Mouse (Mus musculus) hindbrain, embryonic 12.5 days (tissue): Measurements from ENCODE around the gene Mob3a. TPM values are rescaled to one million over a fixed set of nuclear protein-coding genes. Genes with fewer than 3 reads are reported as not detected.

ENCODE experiments used
- ATAC-seq: fragments of 200-750 bp; cut with Nextera tagmentation; 2 replicates; pipeline ENCODE4 v1.8.0; 2017; ENCODE audit warnings: moderate TSS enrichment; ENCODE audit not compliant: low FRiP score
- H3K27ac ChIP-seq: fragments of 300-500 bp; sonication (generic); 2 replicates; pipeline ENCODE4 v1.5.1; 2016; ENCODE audit warnings: mild to moderate bottlenecking
- H3K27me3 ChIP-seq: fragments of 300-500 bp; sonication (generic); 2 replicates; pipeline ENCODE4 v1.6.1; 2016; ENCODE audit warnings: mild to moderate bottlenecking
- H3K36me3 ChIP-seq: fragments of 300-500 bp; sonication (generic); 2 replicates; pipeline ENCODE4 v1.6.1; 2016; ENCODE audit warnings: mild to moderate bottlenecking
- H3K4me1 ChIP-seq: fragments of 300-500 bp; sonication (generic); 2 replicates; pipeline ENCODE4 v1.6.1; 2016
- H3K4me2 ChIP-seq: fragments of 300-500 bp; sonication (generic); replicated peaks from 2 replicates; pipeline ENCODE4 v1.6.1; 2016; ENCODE audit warnings: mild to moderate bottlenecking
- H3K4me3 ChIP-seq: fragments of 300-500 bp; sonication (generic); 2 replicates; pipeline ENCODE4 v1.5.1; 2016; ENCODE audit warnings: mild to moderate bottlenecking
- H3K9ac ChIP-seq: fragments of 300-500 bp; sonication (generic); 2 replicates; pipeline ENCODE4 v1.6.1; 2016; ENCODE audit warnings: mild to moderate bottlenecking, moderate library complexity
- H3K9me3 ChIP-seq: fragments of 300-500 bp; sonication (generic); replicated peaks from 2 replicates; pipeline ENCODE4 v1.6.1; 2016; ENCODE audit warnings: mild to moderate bottlenecking
- WGBS: fragments of 180-500 bp; shearing (Covaris S2); methylation state at CpG from one replicate; pipeline ENCODE4 v1.1.7; 2016; 5-methylcytosine and 5-hydroxymethylcytosine counted together
- polyA plus RNA-seq: library from polyadenylated mRNA; unstranded; fragments of >200 nt; fragmentation: Nextera tagmentation; extraction: Ambion mirVana; gene quantifications from 2 replicates; pipeline ENCODE4 v1.2.1, GENCODE M21; 2016

The Mob3a gene
- polyA plus RNA-seq, 1 experiment from 2014 or later, result 56.5 TPM

- no peak overlapping the region for H3K4me3 ChIP-seq
- no peaks in the 10 kb centered on the region for H3K27me3 ChIP-seq
- H3K9ac ChIP-seq, result no peak overlapping the region
- ATAC-seq, result no peak
- H3K36me3 ChIP-seq, result peaks cover 41% of the 10 kb centered on the region
- peaks cover 13% of the 10 kb centered on the region for H3K4me1 ChIP-seq
- H3K27ac ChIP-seq, result no peak overlapping the region
- H3K4me2 ChIP-seq, result no peak overlapping the region
- 100% methylated on average over 1 of the region's 1 CpGs for WGBS
- H3K9me3 ChIP-seq, result no peaks in the 10 kb centered on the region
These were observed 18.1 kb downstream of the Mob3a start for GRCm38 (mm10) chr10:80683647-80684046.

DNA sequence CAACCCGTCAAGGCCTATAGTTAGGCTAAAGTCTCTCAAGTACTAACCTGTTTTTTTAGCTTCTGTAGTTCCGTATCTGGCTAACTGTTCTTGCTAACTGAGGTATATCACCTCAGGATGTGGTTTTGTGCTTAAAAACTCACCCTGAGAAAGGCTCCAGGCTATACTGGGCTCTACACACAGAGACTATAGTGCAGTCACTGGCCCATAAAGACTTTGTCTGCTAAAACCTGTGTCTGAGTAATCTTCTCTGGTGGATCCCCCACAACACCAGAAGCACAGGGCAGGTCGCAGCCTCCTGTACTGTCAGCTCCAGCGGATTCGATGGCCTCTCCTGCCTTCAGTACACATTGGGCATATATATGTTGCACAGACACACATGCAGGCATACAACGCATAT is 19.8 kb downstream of the Mob3a start:
- 93% methylated on average over 6 of the region's 6 CpGs for WGBS
- Histone ChIP-seq H3K9ac (no peak overlapping the region), H3K27ac (no peak overlapping the region), H3K36me3 (peaks cover 39% of the 10 kb centered on the region), H3K4me2 (no peak overlapping the region), H3K4me1 (peaks cover 29% of the 10 kb centered on the region), H3K4me3 (no peak overlapping the region), H3K9me3 (no peaks in the 10 kb centered on the region), H3K27me3 (no peaks in the 10 kb centered on the region)
- no peak for ATAC-seq

GRCm38 (mm10) chr10:80680260-80680696 is 21.5 kb downstream of the Mob3a start:
- Histone ChIP-seq H3K4me1 (peaks cover 34% of the 10 kb centered on the region), H3K27me3 (no peaks in the 10 kb centered on the region), H3K4me2 (no peak overlapping the region), H3K4me3 (no peak overlapping the region), H3K9me3 (no peaks in the 10 kb centered on the region), H3K27ac (no peak overlapping the region), H3K36me3 (peaks cover 22% of the 10 kb centered on the region), H3K9ac (no peak overlapping the region)
- WGBS, result 87% methylated on average over 2 of the region's 2 CpGs
- no peak for ATAC-seq

DNA sequence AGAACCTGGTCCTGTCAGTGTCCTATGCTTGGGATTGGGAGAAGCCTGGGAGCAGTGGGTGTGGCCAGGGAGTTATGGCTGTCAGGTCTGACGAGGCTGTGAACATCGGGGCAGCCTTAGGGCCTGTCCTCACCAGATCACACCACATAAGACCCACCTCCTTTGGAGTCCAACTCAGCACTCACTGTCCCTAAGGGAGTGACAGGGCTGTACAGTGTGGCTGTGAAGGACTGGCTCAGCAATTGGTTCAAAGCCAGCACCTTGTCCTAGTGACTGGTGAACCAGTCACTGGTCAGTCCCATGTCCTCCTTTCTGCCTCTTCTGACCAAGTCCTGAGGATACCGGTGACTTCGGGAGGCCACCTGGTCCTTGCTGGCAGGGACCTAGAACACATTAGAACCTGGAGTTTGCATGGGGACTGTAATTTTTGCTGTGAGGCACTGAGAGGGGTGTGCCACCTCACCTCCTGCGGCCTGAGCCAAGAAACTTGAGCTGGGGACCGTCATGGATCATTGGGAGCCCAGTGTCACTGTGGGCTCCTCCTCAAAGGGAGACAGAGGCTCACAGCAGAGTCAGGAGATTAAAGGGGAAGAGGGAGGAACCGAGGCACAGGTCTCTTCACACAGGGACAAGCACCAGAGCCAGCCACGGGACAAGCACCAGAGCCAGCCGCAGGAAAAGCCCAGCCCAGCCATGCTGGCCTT is 22.1 kb downstream of the Mob3a start:
- 62% methylated on average over 9 of the region's 9 CpGs for WGBS
- Histone ChIP-seq H3K4me2 (no peak overlapping the region), H3K4me3 (no peak overlapping the region), H3K27ac (peak overlapping the region; percentile 18; the same call in 1 of the 2 replicates), H3K4me1 (peaks cover 40% of the 10 kb centered on the region), H3K36me3 (peaks cover 17% of the 10 kb centered on the region; the same call in 1 of the 2 replicates), H3K9ac (0 out of 2 replicates have a peak overlapping the region, but pooled peaks have one; percentile 18), H3K27me3 (no peaks in the 10 kb centered on the region), H3K9me3 (no peaks in the 10 kb centered on the region)
- ATAC-seq, result no peak

DNA sequence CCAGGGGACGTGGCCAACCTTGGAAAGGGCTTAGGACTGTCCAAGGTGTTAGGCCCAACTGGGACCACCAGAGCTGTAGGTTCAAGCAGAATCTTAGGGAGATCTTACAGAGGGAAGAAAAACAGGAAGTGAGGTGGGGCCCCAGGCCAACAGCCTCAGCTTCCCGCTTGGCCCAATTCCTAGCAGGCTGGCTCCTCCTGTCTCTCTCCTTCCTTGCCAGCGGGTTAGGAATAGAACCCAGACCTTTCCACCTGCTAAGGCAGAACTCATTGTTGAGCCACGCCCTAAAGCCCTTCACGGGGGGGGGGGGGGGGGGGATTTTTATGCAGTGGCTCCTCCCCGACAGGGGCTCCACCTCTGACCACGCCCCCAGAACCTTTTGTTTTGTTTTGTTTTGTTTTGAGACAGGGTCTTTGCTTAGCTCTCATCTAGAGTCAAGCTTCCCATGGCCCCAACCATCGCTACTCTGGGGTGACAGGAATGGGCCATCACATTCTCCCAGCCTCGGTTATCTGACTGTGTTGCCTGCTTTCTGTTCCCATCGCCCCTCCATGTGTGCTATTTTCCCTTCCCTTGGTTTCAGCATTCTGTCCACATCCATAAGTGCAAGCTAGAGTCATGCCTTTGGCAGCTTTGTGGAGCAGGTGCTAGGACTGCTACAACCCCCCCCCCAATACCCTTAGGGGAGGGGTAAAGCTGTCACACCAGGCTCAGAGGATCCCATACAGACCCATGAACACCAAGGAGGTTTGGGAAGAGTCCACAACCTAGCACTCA is 23.0 kb downstream of the Mob3a start:
- Histone ChIP-seq H3K4me3 (no peak overlapping the region), H3K9ac (peak overlapping the region; percentile 46; the same call in 1 of the 2 replicates), H3K36me3 (peaks cover 9% of the 10 kb centered on the region; the same call in 1 of the 2 replicates), H3K27me3 (no peaks in the 10 kb centered on the region), H3K9me3 (no peaks in the 10 kb centered on the region), H3K4me1 (peaks cover 49% of the 10 kb centered on the region), H3K27ac (peak overlapping the region; percentile 97), H3K4me2 (no peak overlapping the region)
- 55% methylated on average over 9 of the region's 10 CpGs for WGBS
- no peak for ATAC-seq

DNA sequence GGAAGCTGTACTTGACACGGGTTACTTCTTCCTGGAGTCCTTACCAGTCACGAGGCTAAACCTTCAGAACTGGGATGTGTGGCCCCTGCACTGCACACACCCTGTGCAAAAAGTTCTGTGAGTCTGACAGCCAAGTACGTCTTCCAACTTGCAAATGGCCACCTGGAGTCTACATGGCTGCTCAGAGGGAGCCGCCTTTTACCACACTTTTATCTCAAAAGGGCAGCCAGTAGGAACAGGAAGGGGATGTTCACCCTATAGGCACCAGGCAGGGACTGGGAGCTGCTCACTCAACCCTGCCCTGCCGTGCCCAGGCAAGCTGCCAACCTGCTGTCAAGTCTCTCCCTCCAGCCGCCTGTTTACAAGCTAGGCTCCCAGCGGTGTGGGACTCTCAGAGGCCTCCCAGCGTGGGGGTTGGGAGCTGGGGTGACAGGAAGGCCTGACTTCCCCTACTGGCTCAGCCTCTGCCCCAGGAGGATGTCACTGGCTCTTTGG is 23.8 kb downstream of the Mob3a start, which contains the start of gene Mknk2:
Gene Mknk2 (minus strand): TSS at position 171 of the 495 bp plus-strand sequence.
- Histone ChIP-seq H3K27me3 (no peaks in the 10 kb centered on the region), H3K4me3 (peak within 1 kb of the TSS; percentile 72), H3K9ac (peak within 1 kb of the TSS; percentile 79), H3K9me3 (no peaks in the 10 kb centered on the region), H3K36me3 (0 out of 2 replicates have a peak, but pooled peaks cover 2% of the 10 kb centered on the region), H3K4me2 (peak within 1 kb of the TSS; percentile 96), H3K4me1 (peaks cover 57% of the 10 kb centered on the region), H3K27ac (peak within 1 kb of the TSS; percentile 97)
- 0 out of 2 replicates have a peak, but pooled peaks have one; percentile 1 for ATAC-seq
- 27% methylated on average over 8 of the region's 8 CpGs for WGBS

GRCm38 (mm10) chr10:80677128-80677875 is 24.5 kb downstream of the Mob3a start:
- Histone ChIP-seq H3K4me2 (peak overlapping the region; percentile 96), H3K9ac (peak overlapping the region; percentile 79), H3K4me3 (peak overlapping the region; percentile 72), H3K9me3 (no peaks in the 10 kb centered on the region), H3K4me1 (peaks cover 64% of the 10 kb centered on the region), H3K27ac (peak overlapping the region; percentile 97), H3K27me3 (no peaks in the 10 kb centered on the region), H3K36me3 (no peaks in the 10 kb centered on the region)
- 49% methylated on average over 9 of the region's 9 CpGs for WGBS
- peak; percentile 1; the same call in 1 of the 2 replicates for ATAC-seq

DNA sequence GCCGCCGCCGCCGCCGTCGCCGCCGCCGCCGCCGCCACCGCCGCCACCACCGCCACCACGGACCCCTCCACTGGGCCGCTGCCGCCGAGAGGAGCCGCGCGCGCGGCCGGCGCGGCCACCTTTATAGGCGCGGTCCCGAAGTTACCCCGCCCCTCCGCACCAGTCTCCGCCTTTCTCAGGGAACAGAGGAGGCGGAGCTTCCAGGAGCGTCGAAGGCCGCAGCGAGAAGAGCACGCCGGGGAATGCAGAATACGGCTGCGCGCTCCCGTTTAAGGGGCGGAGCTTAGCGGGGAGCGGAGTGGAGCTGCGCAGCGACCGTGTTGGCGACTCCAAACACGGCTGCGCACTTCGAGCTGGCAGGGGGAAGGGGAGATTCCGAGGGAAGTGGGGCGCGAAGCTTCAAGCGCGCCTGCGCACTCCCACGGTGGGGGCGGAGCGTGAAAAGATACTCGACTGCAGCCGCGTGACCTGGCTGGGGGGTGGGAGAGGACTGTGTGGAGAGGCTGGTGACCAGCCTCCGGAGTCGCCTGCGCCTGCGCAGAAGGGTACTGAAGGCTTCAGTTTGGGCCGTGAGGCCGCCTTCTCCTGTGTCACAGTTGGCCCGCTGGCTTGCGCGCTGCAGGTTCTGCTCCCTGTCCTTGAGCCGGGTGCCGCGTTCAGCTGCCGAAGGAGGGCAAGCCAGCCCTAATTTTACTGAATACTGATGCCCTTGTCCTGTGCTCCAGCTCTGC is 25.4 kb downstream of the Mob3a start:
- 0% methylated on average over 57 of the region's 78 CpGs for WGBS
- H3K4me2 ChIP-seq, result peak overlapping the region; percentile 96
- H3K27ac ChIP-seq, result peak overlapping the region; percentile 97
- H3K27me3 ChIP-seq, result no peaks in the 10 kb centered on the region
- peaks cover 7% of the 10 kb centered on the region; the same call in 1 of the 2 replicates for H3K36me3 ChIP-seq
- peak overlapping the region; percentile 97 for H3K9ac ChIP-seq
- peaks cover 68% of the 10 kb centered on the region for H3K4me1 ChIP-seq
- ATAC-seq, result peak; percentile 92
- H3K9me3 ChIP-seq, result no peaks in the 10 kb centered on the region
- peak overlapping the region; percentile 72 for H3K4me3 ChIP-seq

- H3K9ac ChIP-seq, result peak overlapping the region; percentile 97
- ATAC-seq, result peak; percentile 13
- peak overlapping the region; percentile 96 for H3K4me2 ChIP-seq
- WGBS, result 0% methylated on average over 35 of the region's 54 CpGs
- H3K27ac ChIP-seq, result peak overlapping the region; percentile 85
- peaks cover 14% of the 10 kb centered on the region for H3K36me3 ChIP-seq
- H3K27me3 ChIP-seq, result no peaks in the 10 kb centered on the region
- H3K4me3 ChIP-seq, result peak overlapping the region; percentile 72
- H3K4me1 ChIP-seq, result peaks cover 68% of the 10 kb centered on the region
- H3K9me3 ChIP-seq, result no peaks in the 10 kb centered on the region
These were observed 26.2 kb downstream of the Mob3a start for GRCm38 (mm10) chr10:80675405-80676197.

DNA sequence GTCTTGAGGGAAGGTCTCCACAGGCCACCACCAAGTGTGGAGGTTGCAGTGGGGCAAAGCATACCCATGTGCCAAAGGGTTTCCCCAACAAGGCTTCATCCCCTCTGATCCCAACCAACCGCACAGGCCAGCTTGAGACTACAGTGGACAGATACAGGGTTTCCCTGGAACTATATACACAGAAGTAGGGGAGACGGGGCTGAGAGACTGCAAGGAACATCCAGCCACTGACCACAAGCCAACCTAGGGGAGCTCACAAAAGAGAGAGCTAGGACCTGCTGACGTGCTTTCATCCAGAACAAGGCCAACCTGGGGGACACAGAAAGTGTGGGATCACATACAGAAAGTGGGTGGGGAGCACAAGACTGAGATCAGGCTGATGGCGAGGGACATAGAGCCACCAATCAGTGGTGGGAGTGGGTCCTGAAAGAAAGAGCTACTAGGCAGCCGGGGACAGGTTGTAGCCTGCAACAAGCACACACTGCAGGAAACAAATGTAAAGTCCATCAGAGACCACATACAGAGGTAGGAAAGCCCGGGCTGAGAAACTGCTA is 26.8 kb downstream of the Mob3a start:
- Histone ChIP-seq H3K27ac (peak overlapping the region; percentile 85), H3K4me1 (peaks cover 67% of the 10 kb centered on the region)
- WGBS, result 22% methylated on average over 6 of the region's 6 CpGs

More for the DNA sequence above, 26.8 kb downstream of the Mob3a start:
- no peaks in the 10 kb centered on the region for H3K27me3 ChIP-seq
- no peaks in the 10 kb centered on the region for H3K9me3 ChIP-seq
- H3K4me3 ChIP-seq, result peak overlapping the region; percentile 72
- H3K36me3 ChIP-seq, result peaks cover 19% of the 10 kb centered on the region
- H3K4me2 ChIP-seq, result peak overlapping the region; percentile 96
- H3K9ac ChIP-seq, result peak overlapping the region; percentile 97
- no peak for ATAC-seq
